Mouse (Mus musculus): ENCODE data around the gene Esp16. TPM values are rescaled to one million over a fixed set of nuclear protein-coding genes. Genes with fewer than 3 reads are reported as not detected.
"Not testable (repeated sequence)": the region's sequence is repeated elsewhere in the genome, so short reads cannot be mapped to it uniquely, and the experiment has no call there.

Esp16 gene
- polyA plus RNA-seq (2014; fragmentation: Nextera tagmentation; extraction: Ambion mirVana) = not detected in 2 replicates

- WGBS = 79% methylated on average over 6 of the region's 6 CpGs
Measured at GRCm38 (mm10) chr17:39535842-39536241, at the start of gene Esp16. TSS of gene Esp16 (plus strand) at chr17:39536142.

GRCm38 (mm10) chr17:39498043-39498442 lies 37.9 kb upstream of the Esp16 start:
- H3K4me1 ChIP-seq (replicated peaks; ENCODE audit: control insufficient read depth, insufficient read depth, low read length); H3K4me2 ChIP-seq (replicated peaks); H3K9ac ChIP-seq; H3K4me3 ChIP-seq (replicated peaks; ENCODE audit: low read length); H3K27me3 ChIP-seq (ENCODE audit: control insufficient read depth, insufficient read depth, low read length); ATAC-seq (ENCODE audit: low FRiP score); H3K27ac ChIP-seq; DNase-seq (ENCODE audit: low spot score); H3K36me3 ChIP-seq (replicated peaks; ENCODE audit: control insufficient read depth, insufficient read depth): not testable (repeated sequence)
- H3K9me3 ChIP-seq (ENCODE audit: control insufficient read depth, low read length) = peaks cover 15% of the 10 kb centered on the region

More at GRCm38 (mm10) chr17:39535842-39536241, at the start of gene Esp16:
- not testable (repeated sequence) for H3K27me3 ChIP-seq (ENCODE audit: control insufficient read depth, insufficient read depth, low read length); H3K27ac ChIP-seq; H3K9me3 ChIP-seq (ENCODE audit: control insufficient read depth, low read length); DNase-seq (ENCODE audit: low spot score); H3K4me3 ChIP-seq (replicated peaks; ENCODE audit: low read length); H3K9ac ChIP-seq; H3K4me1 ChIP-seq (replicated peaks; ENCODE audit: control insufficient read depth, insufficient read depth, low read length); ATAC-seq (ENCODE audit: low FRiP score); H3K4me2 ChIP-seq (replicated peaks); H3K36me3 ChIP-seq (replicated peaks; ENCODE audit: control insufficient read depth, insufficient read depth)

Other genes starting within 250 kb of the Esp16 start
- not detected in 2 replicates for gene Esp18, start 129.8 kb upstream of the Esp16 start, polyA plus RNA-seq (2014; fragmentation: Nextera tagmentation; extraction: Ambion mirVana)
- not detected in 2 replicates for gene Esp15, start 104.8 kb downstream of the Esp16 start, polyA plus RNA-seq (2014; fragmentation: Nextera tagmentation; extraction: Ambion mirVana)